Mouse (Mus musculus): Measurements from ENCODE around the gene Mapk1. TPM values are rescaled to one million over a fixed set of nuclear protein-coding genes. Genes with fewer than 3 reads are reported as not detected.

The Mapk1 gene
- total RNA-seq, 4 experiments from 2014 or later = 104 to 111 (median 104) TPM

- DNase-seq (ENCODE audit: low spot score) = no peak
These were observed 32.1 kb downstream of the Mapk1 start for GRCm38 (mm10) chr16:17015111-17015852.

GRCm38 (mm10) chr16:17015853-17016230 is 32.7 kb downstream of the Mapk1 start:
- no peak for DNase-seq (ENCODE audit: low spot score)

GRCm38 (mm10) chr16:17018071-17018470 is 34.9 kb downstream of the Mapk1 start:
- no peak for DNase-seq (ENCODE audit: low spot score)

GRCm38 (mm10) chr16:17024469-17025148 is 41.4 kb downstream of the Mapk1 start:
- DNase-seq (ENCODE audit: low spot score) = peak; percentile 56

- DNase-seq (ENCODE audit: low spot score) = no peak
These were observed 47.0 kb downstream of the Mapk1 start for GRCm38 (mm10) chr16:17029971-17030695.

- DNase-seq (ENCODE audit: low spot score) = no peak
These were observed 50.6 kb downstream of the Mapk1 start for GRCm38 (mm10) chr16:17033754-17034153.

- DNase-seq (ENCODE audit: low spot score) = no peak
These were observed 57.5 kb downstream of the Mapk1 start for GRCm38 (mm10) chr16:17040716-17041115.

GRCm38 (mm10) chr16:17041417-17041816 is 58.2 kb downstream of the Mapk1 start:
- DNase-seq (ENCODE audit: low spot score) = no peak

- peak; percentile 37 for DNase-seq (ENCODE audit: low spot score)
These were observed 61.1 kb downstream of the Mapk1 start for GRCm38 (mm10) chr16:17044320-17044719.

GRCm38 (mm10) chr16:17045287-17045686 is 62.1 kb downstream of the Mapk1 start:
- DNase-seq (ENCODE audit: low spot score) = no peak

GRCm38 (mm10) chr16:17049886-17050285 is 66.7 kb downstream of the Mapk1 start:
- no peak for DNase-seq (ENCODE audit: low spot score)

- DNase-seq (ENCODE audit: low spot score) = no peak
These were observed 68.9 kb downstream of the Mapk1 start for GRCm38 (mm10) chr16:17052087-17052486.

GRCm38 (mm10) chr16:17053903-17054302 is 70.7 kb downstream of the Mapk1 start:
- no peak for DNase-seq (ENCODE audit: low spot score)

- DNase-seq (ENCODE audit: low spot score) = no peak
These were observed 72.4 kb downstream of the Mapk1 start for GRCm38 (mm10) chr16:17055584-17055983.

- DNase-seq (ENCODE audit: low spot score) = no peak
These were observed 79.2 kb downstream of the Mapk1 start for GRCm38 (mm10) chr16:17062338-17062737.

- no peak for DNase-seq (ENCODE audit: low spot score)
These were observed 84.4 kb downstream of the Mapk1 start for GRCm38 (mm10) chr16:17067552-17067951.

- DNase-seq (ENCODE audit: low spot score) = peak; percentile 79
These were observed 86.6 kb downstream of the Mapk1 start, which contains the start of gene Ypel1 for GRCm38 (mm10) chr16:17069511-17070443. Gene Ypel1, plus strand, starts transcription at chr16:17069696.

GRCm38 (mm10) chr16:17070716-17071115 is 87.5 kb downstream of the Mapk1 start:
- no peak for DNase-seq (ENCODE audit: low spot score)

GRCm38 (mm10) chr16:17073000-17073399 is 89.8 kb downstream of the Mapk1 start:
- DNase-seq (ENCODE audit: low spot score) = no peak

- no peak for DNase-seq (ENCODE audit: low spot score)
These were observed 93.1 kb downstream of the Mapk1 start for GRCm38 (mm10) chr16:17076301-17076700.

- no peak for DNase-seq (ENCODE audit: low spot score)
These were observed 93.7 kb downstream of the Mapk1 start for GRCm38 (mm10) chr16:17076869-17077268.

All from heart, adult 8-10 months (tissue).